Mouse (Mus musculus) limb, embryonic 10.5 days (tissue): ENCODE results near the gene Eml3. TPM values are rescaled to one million over a fixed set of nuclear protein-coding genes. Genes with fewer than 3 reads are reported as not detected.
A peak's percentile ranks its signal among the peaks of the same experiment; 100 is the strongest.
"Not testable (repeated sequence)": the region's sequence is repeated elsewhere in the genome, so short reads cannot be mapped to it uniquely, and the experiment has no call there.

ENCODE experiments used
- DNase-seq: peaks from one replicate; pipeline ENCODE4 v3.0.0-alpha.2; 2017; ENCODE audit warnings: low spot score
- H3K27ac ChIP-seq: fragments of 300-500 bp; sonication (generic); 2 replicates; pipeline ENCODE4 v1.5.1; 2016; ENCODE audit warnings: mild to moderate bottlenecking
- H3K27me3 ChIP-seq: fragments of 300-500 bp; sonication (generic); 2 replicates; pipeline ENCODE4 v1.6.1; 2016; ENCODE audit warnings: low read depth, mild to moderate bottlenecking; ENCODE audit not compliant: poor library complexity, severe bottlenecking
- H3K36me3 ChIP-seq: fragments of 300-500 bp; sonication (generic); 2 replicates; pipeline ENCODE4 v1.6.1; 2016; ENCODE audit warnings: mild to moderate bottlenecking, moderate library complexity
- H3K4me1 ChIP-seq: fragments of 300-500 bp; sonication (generic); 2 replicates; pipeline ENCODE4 v1.6.1; 2016
- H3K4me3 ChIP-seq: fragments of 300-500 bp; sonication (generic); 2 replicates; pipeline ENCODE4 v1.5.1; 2016; ENCODE audit warnings: mild to moderate bottlenecking, moderate library complexity
- H3K9me3 ChIP-seq: fragments of 300-500 bp; sonication (generic); replicated peaks from 2 replicates; pipeline ENCODE4 v1.6.1; 2016; ENCODE audit warnings: mild to moderate bottlenecking
- WGBS: fragments of 180-500 bp; shearing (Covaris S2); methylation state at CpG from one replicate; pipeline ENCODE4 v1.1.7; 2016; 5-methylcytosine and 5-hydroxymethylcytosine counted together
- polyA plus RNA-seq: library from polyadenylated mRNA; unstranded; fragments of >200 nt; fragmentation: Nextera tagmentation; extraction: Ambion mirVana; gene quantifications from 2 replicates; pipeline ENCODE4 v1.2.1, GENCODE M21; 2016

The Eml3 gene
- polyA plus RNA-seq: 37.1 and 37.5 TPM in 2 replicates

GRCm38 (mm10) chr19:8929224-8930088 is at the start of gene Eml3, which contains the start of gene Rom1:
Gene Eml3 (plus strand): TSS chr19:8929552.
Gene Rom1 (minus strand): TSS chr19:8929356.
- Histone ChIP-seq H3K4me3 (peak within 1 kb of the TSS; percentile 80), H3K27me3 (no peaks in the 10 kb centered on the region), H3K36me3 (peaks cover 70% of the 10 kb centered on the region), H3K27ac (peak within 1 kb of the TSS; percentile 92), H3K9me3 (no peaks in the 10 kb centered on the region), H3K4me1 (peaks cover 28% of the 10 kb centered on the region)
- peak; percentile 84 for DNase-seq
- WGBS: under 1% methylated on average over 73 of the region's 74 CpGs

GRCm38 (mm10) chr19:8880311-8881033 is 48.9 kb upstream of the Eml3 start, which contains the start of gene Uqcc3:
Gene Uqcc3 (minus strand): TSS chr19:8880923.
- under 1% methylated on average over 42 of the region's 42 CpGs for WGBS
- Histone ChIP-seq H3K27me3 (no peaks in the 10 kb centered on the region), H3K9me3 (no peaks in the 10 kb centered on the region), H3K36me3 (peaks cover 36% of the 10 kb centered on the region), H3K4me1 (peaks cover 10% of the 10 kb centered on the region; the same call in 1 of the 2 replicates), H3K27ac (peak within 1 kb of the TSS; percentile 92), H3K4me3 (peak within 1 kb of the TSS; percentile 84)
- DNase-seq: peak; percentile 84

- Histone ChIP-seq H3K9me3 (no peaks in the 10 kb centered on the region), H3K4me1 (peaks cover 10% of the 10 kb centered on the region; the same call in 1 of the 2 replicates), H3K27me3 (no peaks in the 10 kb centered on the region), H3K4me3 (peak overlapping the region; percentile 84), H3K27ac (peak overlapping the region; percentile 92), H3K36me3 (peaks cover 31% of the 10 kb centered on the region)
- 18% methylated on average over 3 of the region's 3 CpGs for WGBS
- no peak for DNase-seq
These were observed 48.3 kb upstream of the Eml3 start for GRCm38 (mm10) chr19:8881034-8881392.

GRCm38 (mm10) chr19:8883616-8884015 is 45.7 kb upstream of the Eml3 start, which contains the start of the genes Lbhd1 and Gm49403:
Gene Lbhd1 (plus strand): TSS chr19:8883732.
Gene Gm49403 (plus strand): TSS chr19:8883930.
- Histone ChIP-seq H3K4me3 (no peak within 1 kb of the TSS), H3K36me3 (peaks cover 11% of the 10 kb centered on the region; the same call in 1 of the 2 replicates), H3K27ac (no peak within 1 kb of the TSS), H3K9me3 (no peaks in the 10 kb centered on the region), H3K27me3 (no peaks in the 10 kb centered on the region), H3K4me1 (peaks cover 18% of the 10 kb centered on the region)
- WGBS: 91% methylated on average over 3 of the region's 3 CpGs
- no peak for DNase-seq

GRCm38 (mm10) chr19:8886916-8887584 is 42.3 kb upstream of the Eml3 start:
- H3K27ac ChIP-seq: peak overlapping the region; percentile 93
- WGBS: 37% methylated on average over 1 of the region's 1 CpGs

GRCm38 (mm10) chr19:8887585-8888463 is 41.5 kb upstream of the Eml3 start:
- Histone ChIP-seq H3K4me1 (peaks cover 14% of the 10 kb centered on the region), H3K36me3 (peaks cover 21% of the 10 kb centered on the region), H3K9me3 (no peaks in the 10 kb centered on the region), H3K27ac (peak overlapping the region; percentile 93), H3K4me3 (peak overlapping the region; percentile 68), H3K27me3 (no peaks in the 10 kb centered on the region)
- DNase-seq: no peak
- WGBS: 17% methylated on average over 19 of the region's 19 CpGs

More at GRCm38 (mm10) chr19:8886916-8887584, 42.3 kb upstream of the Eml3 start:
- peaks cover 20% of the 10 kb centered on the region for H3K36me3 ChIP-seq
- peaks cover 14% of the 10 kb centered on the region for H3K4me1 ChIP-seq
- H3K27me3 ChIP-seq: no peaks in the 10 kb centered on the region
- no peak for DNase-seq
- H3K4me3 ChIP-seq: peak overlapping the region; percentile 68
- no peaks in the 10 kb centered on the region for H3K9me3 ChIP-seq

GRCm38 (mm10) chr19:8888511-8889385 is 40.6 kb upstream of the Eml3 start, which contains the start of the genes 1810009A15Rik and Gm49416:
Gene 1810009A15Rik (plus strand): TSS chr19:8888853.
Gene Gm49416 (plus strand): TSS chr19:8888926.
- Histone ChIP-seq H3K27ac (peak within 1 kb of the TSS; percentile 93), H3K4me1 (peaks cover 18% of the 10 kb centered on the region), H3K27me3 (no peaks in the 10 kb centered on the region), H3K4me3 (peak within 1 kb of the TSS; percentile 68), H3K36me3 (peaks cover 22% of the 10 kb centered on the region), H3K9me3 (no peaks in the 10 kb centered on the region)
- DNase-seq: peak; percentile 95
- under 1% methylated on average over 58 of the region's 58 CpGs for WGBS

GRCm38 (mm10) chr19:8892829-8893766 is 36.3 kb upstream of the Eml3 start, which contains the start of gene Ints5:
Gene Ints5 (plus strand): TSS chr19:8893005.
- H3K27ac ChIP-seq: peak within 1 kb of the TSS; percentile 94
- peaks cover 31% of the 10 kb centered on the region for H3K4me1 ChIP-seq
- no peaks in the 10 kb centered on the region for H3K27me3 ChIP-seq
- DNase-seq: peak; percentile 87
- H3K4me3 ChIP-seq: peak within 1 kb of the TSS; percentile 90
- H3K36me3 ChIP-seq: peaks cover 51% of the 10 kb centered on the region
- 3% methylated on average over 54 of the region's 54 CpGs for WGBS
- no peaks in the 10 kb centered on the region for H3K9me3 ChIP-seq

GRCm38 (mm10) chr19:8895397-8895960 is 33.9 kb upstream of the Eml3 start:
- WGBS: 94% methylated on average over 9 of the region's 9 CpGs
- DNase-seq: no peak
- Histone ChIP-seq H3K36me3 (peaks cover 51% of the 10 kb centered on the region), H3K4me1 (peaks cover 33% of the 10 kb centered on the region), H3K9me3 (no peaks in the 10 kb centered on the region), H3K4me3 (peak overlapping the region; percentile 6; the same call in 1 of the 2 replicates), H3K27ac (no peak overlapping the region), H3K27me3 (no peaks in the 10 kb centered on the region)

- not testable (repeated sequence) for H3K9me3 ChIP-seq, H3K27ac ChIP-seq, H3K27me3 ChIP-seq, DNase-seq, H3K4me3 ChIP-seq
- peaks cover 51% of the 10 kb centered on the region for H3K36me3 ChIP-seq
- 91% methylated on average over 5 of the region's 5 CpGs for WGBS
- peaks cover 33% of the 10 kb centered on the region for H3K4me1 ChIP-seq
These were observed 33.1 kb upstream of the Eml3 start for GRCm38 (mm10) chr19:8896231-8896630.
